Mouse (Mus musculus): ENCODE measurements at regions not wholly inside any gene's neighbourhood (a gene's known extent, or its start where the extent isn't known, plus 50 kb on each side); places are given as distances from the start of the nearest gene placed in this dataset.

DNA sequence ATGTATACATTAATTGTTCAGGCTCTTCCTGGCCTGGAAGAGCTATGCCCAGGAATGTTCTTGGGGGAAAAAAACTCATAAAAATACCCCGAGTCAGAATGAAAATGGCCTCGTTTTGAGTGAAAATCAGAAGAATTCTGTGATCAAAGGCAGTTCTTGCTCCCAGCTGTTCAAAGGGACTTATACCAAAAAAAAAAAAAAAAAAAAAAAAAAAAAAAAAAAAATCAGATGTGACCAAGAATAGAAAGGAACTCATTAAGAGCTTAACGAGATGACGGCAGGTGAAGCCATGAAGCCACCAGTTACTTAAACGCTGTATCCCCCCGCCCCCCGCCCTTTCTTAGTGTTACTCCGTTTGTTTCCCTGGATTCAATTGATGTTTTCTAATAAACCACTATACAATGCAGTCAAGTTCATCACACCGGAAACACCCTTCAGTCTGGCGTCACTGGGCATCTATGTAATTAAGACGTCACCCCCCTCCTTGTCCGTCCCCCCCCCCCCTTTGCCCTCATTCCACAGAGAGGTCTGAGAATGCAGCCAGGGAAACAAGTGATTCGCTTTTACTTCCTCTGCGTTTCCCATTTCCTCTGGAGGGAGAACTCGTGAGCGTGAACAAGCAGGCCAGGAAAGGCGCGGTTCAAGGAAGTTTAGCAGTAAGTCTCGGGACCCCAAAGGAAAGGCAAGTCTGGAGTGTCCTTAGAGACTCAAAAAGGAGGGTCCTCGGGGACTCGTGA lies 99.1 kb downstream of the Zfp326 start:
- H3K27me3 ChIP-seq (ENCODE audit: control insufficient read depth, insufficient read depth, low read length): no peaks in the 10 kb centered on the region
- WGBS: 16% methylated on average over 21 of the region's 21 CpGs
- no peaks in the 10 kb centered on the region for H3K9me3 ChIP-seq (ENCODE audit: control insufficient read depth, low read length)
- DNase-seq (peak; percentile 68), ATAC-seq (ENCODE audit: low FRiP score, low TSS enrichment) (peak; percentile 43; the same call in 1 of the 2 replicates)
- H3K27ac ChIP-seq (replicated peaks; ENCODE audit: low read depth, low read length): peak overlapping the region; percentile 64
- H3K4me3 ChIP-seq (replicated peaks; ENCODE audit: low read depth, low read length): 0 out of 2 replicates have a peak overlapping the region, but pooled peaks have one; percentile 13
- H3K9ac ChIP-seq (replicated peaks; ENCODE audit: low read length): no peak overlapping the region
- H3K4me1 ChIP-seq (ENCODE audit: control insufficient read depth, insufficient read depth, low read length): peaks cover 25% of the 10 kb centered on the region
- no peaks in the 10 kb centered on the region for H3K36me3 ChIP-seq (ENCODE audit: control insufficient read depth, insufficient read depth, low read length)
- H3K4me2 ChIP-seq (ENCODE audit: low read length): peak overlapping the region; percentile 50

DNA sequence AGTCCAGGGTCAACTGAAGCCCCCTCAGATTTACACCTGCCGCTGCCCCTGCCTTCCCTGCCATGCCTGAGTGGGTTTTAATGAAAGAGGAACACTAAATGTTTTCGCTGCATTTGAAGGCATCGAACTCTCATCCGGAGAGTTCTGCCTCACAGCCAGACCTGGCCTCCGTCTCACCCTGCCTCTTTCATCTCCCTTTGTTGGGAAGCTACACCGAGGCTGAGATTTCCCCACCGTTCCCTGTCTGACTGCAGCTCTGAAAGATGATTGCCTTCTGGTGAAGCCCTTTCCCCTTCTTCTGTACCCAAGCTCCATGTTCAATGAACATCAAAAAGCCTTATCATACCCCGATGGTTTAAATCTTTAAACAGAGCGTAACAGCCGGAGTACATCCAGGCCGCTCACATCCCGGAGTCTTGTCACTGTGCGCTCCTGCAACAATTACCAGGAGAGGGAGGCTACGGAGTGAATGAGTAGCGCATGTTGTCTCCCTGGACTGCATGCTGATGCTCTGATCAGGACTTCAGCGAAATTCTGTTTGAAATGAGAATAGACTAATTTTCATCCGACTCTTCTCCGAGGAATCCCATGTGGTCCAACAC lies 98.3 kb downstream of the Zfp326 start:
- peak; percentile 74 for DNase-seq
- Histone ChIP-seq H3K4me3 (replicated peaks; ENCODE audit: low read depth, low read length) (no peak overlapping the region), H3K27ac (replicated peaks; ENCODE audit: low read depth, low read length) (peak overlapping the region; percentile 63), H3K9me3 (ENCODE audit: control insufficient read depth, low read length) (no peaks in the 10 kb centered on the region), H3K4me2 (ENCODE audit: low read length) (0 out of 2 replicates have a peak overlapping the region, but pooled peaks have one; percentile 50), H3K9ac (replicated peaks; ENCODE audit: low read length) (no peak overlapping the region), H3K27me3 (ENCODE audit: control insufficient read depth, insufficient read depth, low read length) (no peaks in the 10 kb centered on the region), H3K36me3 (ENCODE audit: control insufficient read depth, insufficient read depth, low read length) (no peaks in the 10 kb centered on the region), H3K4me1 (ENCODE audit: control insufficient read depth, insufficient read depth, low read length) (peaks cover 25% of the 10 kb centered on the region)
- peak; percentile 68; the same call in 1 of the 2 replicates for ATAC-seq (ENCODE audit: low FRiP score, low TSS enrichment)
- 30% methylated on average over 18 of the region's 18 CpGs for WGBS
